Mouse (Mus musculus): ENCODE results near the gene Gabra6. TPM values are rescaled to one million over a fixed set of nuclear protein-coding genes. Genes with fewer than 3 reads are reported as not detected.

Gene Gabra6
- polyA plus RNA-seq (2017; shearing (Covaris generic)), result not detected

DNA sequence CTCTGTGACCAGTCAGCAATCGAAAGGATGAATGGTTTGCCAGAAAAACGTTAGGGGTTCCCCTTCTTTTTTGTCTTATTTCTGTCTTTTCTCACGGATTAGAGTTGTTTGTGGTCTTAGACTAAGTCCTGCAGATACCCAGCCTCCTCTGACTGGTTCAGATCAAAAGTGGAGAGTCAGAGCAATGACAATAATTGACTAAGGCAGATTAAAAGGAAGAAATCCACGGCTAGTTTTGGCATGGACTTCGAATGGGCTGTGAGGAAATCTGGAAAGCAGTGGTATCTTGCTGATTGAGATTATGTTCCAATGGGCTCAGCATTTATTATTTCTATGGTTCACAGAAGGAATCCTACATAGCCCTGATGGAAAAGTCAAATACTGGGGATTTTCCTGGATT, at the start of gene Gabra6:
Gene Gabra6, minus strand, starts transcription at position 191 of the 400 bp plus-strand sequence.
- ATAC-seq, result no peak

- ATAC-seq, result no peak
These were observed 44.7 kb upstream of the Gabra6 start for GRCm38 (mm10) chr11:42365544-42365943.

GRCm38 (mm10) chr11:42332121-42332520, 11.2 kb upstream of the Gabra6 start:
- no peak for ATAC-seq

DNA sequence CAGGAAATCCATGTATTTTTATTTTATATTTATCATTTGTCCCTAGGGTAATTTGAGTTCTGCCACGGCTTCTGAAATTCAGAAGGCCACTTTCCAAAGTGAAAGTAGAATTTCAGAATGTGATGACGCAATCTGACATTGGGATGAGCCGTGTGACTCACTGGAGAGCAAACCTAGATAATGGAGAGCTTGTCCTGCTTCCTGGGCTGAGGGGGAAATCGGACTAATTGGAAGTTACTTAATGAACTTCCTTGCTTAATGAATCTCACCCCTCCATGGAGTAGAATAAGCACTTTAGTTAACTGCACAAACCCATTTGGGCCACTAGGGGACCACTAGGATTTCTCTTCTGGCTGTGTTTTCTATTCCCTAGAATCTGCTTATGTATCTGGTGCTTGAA, 5.4 kb upstream of the Gabra6 start:
- ATAC-seq, result no peak

- no peak for ATAC-seq
These were observed 688 bp upstream of the Gabra6 start for GRCm38 (mm10) chr11:42321560-42321959.

DNA sequence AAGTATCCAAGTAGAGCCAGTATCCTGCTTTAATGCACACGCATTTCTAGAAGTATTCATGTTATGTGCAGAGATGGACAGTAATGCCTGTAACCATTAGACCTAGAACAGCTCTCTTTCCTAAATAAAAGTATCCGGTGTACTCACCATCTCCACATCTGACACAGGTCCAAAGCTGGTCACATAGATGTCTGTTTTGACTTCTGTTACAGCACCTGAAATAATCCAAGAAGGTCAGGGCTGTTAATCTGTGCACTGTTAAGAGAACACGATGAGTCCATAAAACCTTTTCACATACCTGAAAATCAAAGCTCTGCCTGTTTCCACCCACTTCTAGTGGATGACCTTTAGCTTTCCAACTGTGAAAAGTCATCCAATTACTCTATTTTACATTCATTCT, 1.4 kb downstream of the Gabra6 start:
- no peak for ATAC-seq

DNA sequence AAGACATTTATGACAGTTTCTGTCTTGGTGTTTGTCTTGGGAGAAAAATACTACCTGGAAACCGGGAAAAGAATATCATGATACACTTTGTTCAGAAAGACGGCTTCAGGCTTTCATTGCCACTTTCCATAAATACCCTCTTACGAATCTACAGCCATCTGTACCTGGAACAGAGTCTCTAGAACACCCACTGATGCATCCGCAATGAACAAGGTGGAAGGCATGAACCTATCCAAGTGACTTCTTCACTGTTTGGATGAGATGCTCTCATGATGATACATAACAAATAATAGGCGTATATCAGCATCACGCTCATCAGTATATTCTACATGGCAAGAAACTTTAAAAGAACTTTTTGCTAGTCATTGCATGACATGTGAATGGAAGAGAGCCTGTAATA, 1.8 kb downstream of the Gabra6 start:
- no peak for ATAC-seq

DNA sequence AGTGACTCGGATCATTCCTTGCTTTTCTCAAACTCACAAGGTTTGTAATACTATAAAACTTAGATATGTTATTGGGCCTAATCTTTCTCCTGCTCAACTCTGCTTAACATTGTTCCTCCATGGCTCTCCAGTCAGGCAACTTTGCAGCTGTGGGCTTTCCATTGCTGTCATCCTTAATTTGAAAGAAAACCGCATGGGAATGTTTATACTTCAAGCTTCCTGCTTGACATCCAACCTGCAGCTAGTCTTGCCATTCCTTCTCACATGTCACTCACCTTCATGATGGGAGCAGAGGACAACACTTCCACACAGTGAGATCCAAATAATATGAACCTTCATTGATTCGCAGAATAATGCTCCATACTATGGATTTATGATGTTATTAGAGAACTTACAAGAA, 2.9 kb downstream of the Gabra6 start:
- no peak for ATAC-seq

DNA sequence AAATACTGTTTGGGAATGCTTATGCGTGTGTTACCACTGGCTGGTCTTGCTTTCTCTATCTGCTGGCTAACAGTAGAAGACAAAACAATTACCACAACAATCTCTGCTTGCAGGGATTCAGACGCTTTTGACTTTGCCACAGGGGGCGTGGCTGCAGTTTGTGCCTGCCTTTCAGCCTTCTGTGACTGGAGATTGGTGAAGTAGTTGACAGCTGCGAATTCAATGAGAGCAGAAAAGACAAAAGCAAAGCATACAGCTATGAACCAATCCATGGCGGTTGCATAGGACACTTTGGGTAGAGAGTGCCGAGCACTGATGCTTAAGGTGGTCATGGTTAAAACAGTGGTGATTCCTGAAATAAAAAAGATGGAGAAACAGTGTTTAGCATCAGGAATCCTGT, 6.0 kb downstream of the Gabra6 start:
- ATAC-seq, result no peak

- no peak for ATAC-seq
These were observed 10.0 kb downstream of the Gabra6 start for GRCm38 (mm10) chr11:42310892-42311291.

- ATAC-seq, result no peak
These were observed 11.8 kb downstream of the Gabra6 start for GRCm38 (mm10) chr11:42309086-42309485.

GRCm38 (mm10) chr11:42306095-42306494, 14.8 kb downstream of the Gabra6 start:
- no peak for ATAC-seq

DNA sequence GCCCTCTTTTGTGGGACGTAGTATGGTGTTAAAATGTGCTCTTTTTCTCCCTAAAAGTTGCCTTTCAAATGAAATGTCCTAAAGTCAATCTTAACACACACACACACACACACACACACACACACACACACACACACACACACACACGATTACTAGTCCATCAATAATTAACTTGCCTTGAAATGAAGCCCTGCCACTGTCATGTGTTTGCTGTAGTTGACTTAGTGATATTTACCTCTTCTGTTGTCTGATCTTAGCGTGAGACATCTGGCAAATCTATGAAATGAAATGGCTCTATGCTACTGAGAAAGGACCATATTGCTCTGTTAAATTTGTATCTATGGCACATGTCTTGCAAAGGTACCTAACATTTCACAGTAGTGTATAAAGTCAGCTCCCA, 61.9 kb downstream of the Gabra6 start:
- ATAC-seq, result no peak

Other genes with a start within 250 kb of the Gabra6 start
- gene Gabra1, start 138.1 kb downstream of the Gabra6 start, polyA plus RNA-seq (2017; shearing (Covaris generic)), result under 1 TPM in 1 of 2 experiments, not detected in 1; 0.16 TPM
- gene Gabrb2, start 98.7 kb upstream of the Gabra6 start, polyA plus RNA-seq (2017; shearing (Covaris generic)), result under 1 TPM in 1 of 2 experiments, not detected in 1; 0.11 TPM